Mouse (Mus musculus) yolk sac, embryonic 10.5 days (tissue): Measurements from ENCODE around the gene March1.

Experiments used
- DNase-seq: peaks from one replicate; pipeline ENCODE4 v3.0.0-alpha.2; 2017; ENCODE audit warnings: low spot score

The March1 gene

GRCm38 (mm10) chr8:66022815-66023214, 405.1 kb downstream of the March1 start:
- DNase-seq = no peak

- no peak for DNase-seq
Observed at GRCm38 (mm10) chr8:66033651-66034050, 416.0 kb downstream of the March1 start.

GRCm38 (mm10) chr8:66034429-66034828, 416.7 kb downstream of the March1 start:
- DNase-seq = no peak

GRCm38 (mm10) chr8:66094152-66094551, 476.5 kb downstream of the March1 start:
- DNase-seq = no peak

GRCm38 (mm10) chr8:66098148-66098547, 480.4 kb downstream of the March1 start:
- no peak for DNase-seq

- DNase-seq = no peak
Observed at GRCm38 (mm10) chr8:66119294-66119693, 501.6 kb downstream of the March1 start.

GRCm38 (mm10) chr8:66159648-66160047, 541.9 kb downstream of the March1 start:
- DNase-seq = no peak

GRCm38 (mm10) chr8:66166835-66167234, 549.1 kb downstream of the March1 start:
- DNase-seq = no peak

GRCm38 (mm10) chr8:66167405-66168173, 549.9 kb downstream of the March1 start:
- DNase-seq = no peak

- DNase-seq = no peak
Observed at GRCm38 (mm10) chr8:66179336-66179735, 561.6 kb downstream of the March1 start.

GRCm38 (mm10) chr8:66181265-66181664, 563.6 kb downstream of the March1 start:
- DNase-seq = no peak

- no peak for DNase-seq
Observed at GRCm38 (mm10) chr8:66182257-66182656, 564.6 kb downstream of the March1 start.

- no peak for DNase-seq
Observed at GRCm38 (mm10) chr8:66183454-66183853, 565.8 kb downstream of the March1 start.

GRCm38 (mm10) chr8:66185226-66185625, 567.5 kb downstream of the March1 start:
- DNase-seq = no peak

- no peak for DNase-seq
Observed at GRCm38 (mm10) chr8:66194416-66194815, 576.7 kb downstream of the March1 start.

GRCm38 (mm10) chr8:66200169-66200568, 582.5 kb downstream of the March1 start:
- no peak for DNase-seq

- DNase-seq = no peak
Observed at GRCm38 (mm10) chr8:66203814-66204438, 586.2 kb downstream of the March1 start.

GRCm38 (mm10) chr8:66209553-66209952, 591.9 kb downstream of the March1 start:
- DNase-seq = no peak

- no peak for DNase-seq
Observed at GRCm38 (mm10) chr8:66210294-66210693, 592.6 kb downstream of the March1 start.

GRCm38 (mm10) chr8:66219974-66220373, 602.3 kb downstream of the March1 start:
- no peak for DNase-seq

GRCm38 (mm10) chr8:66229931-66230330, 612.2 kb downstream of the March1 start:
- DNase-seq = no peak

- no peak for DNase-seq
Observed at GRCm38 (mm10) chr8:66269546-66269945, 651.8 kb downstream of the March1 start.

GRCm38 (mm10) chr8:66270116-66270515, 652.4 kb downstream of the March1 start:
- no peak for DNase-seq

- no peak for DNase-seq
Observed at GRCm38 (mm10) chr8:66317824-66318223, 700.1 kb downstream of the March1 start.
